Mouse (Mus musculus): Measurements from ENCODE around the gene Fgfr2.
A peak's percentile ranks its signal among the peaks of the same experiment; 100 is the strongest.
"Not testable (repeated sequence)": the region's sequence is repeated elsewhere in the genome, so short reads cannot be mapped to it uniquely, and the experiment has no call there.

The Fgfr2 gene

GRCm38 (mm10) chr7:131411941-131412270 lies 1711.2 kb downstream of the Fgfr2 start:
- Histone ChIP-seq H3K36me3 (ENCODE audit: control insufficient read depth, insufficient read depth, low read length, poor library complexity, severe bottlenecking) (no peaks in the 10 kb centered on the region), H3K27me3 (ENCODE audit: control insufficient read depth, insufficient read depth, low read length, poor library complexity, severe bottlenecking) (no peaks in the 10 kb centered on the region)
- DNase-seq (ENCODE audit: low read depth, low spot score): no peak

- DNase-seq (ENCODE audit: low read depth, low spot score): no peak
- Histone ChIP-seq H3K36me3 (ENCODE audit: control insufficient read depth, insufficient read depth, low read length, poor library complexity, severe bottlenecking) (no peaks in the 10 kb centered on the region), H3K27me3 (ENCODE audit: control insufficient read depth, insufficient read depth, low read length, poor library complexity, severe bottlenecking) (no peaks in the 10 kb centered on the region)
Observed at GRCm38 (mm10) chr7:131411221-131411940, 1711.8 kb downstream of the Fgfr2 start.

GRCm38 (mm10) chr7:131410416-131411058 lies 1712.6 kb downstream of the Fgfr2 start, which contains the start of the genes Ikzf5 and Acadsb:
Gene Ikzf5 (minus strand): TSS chr7:131410521.
Gene Acadsb (plus strand): TSS chr7:131410601.
- H3K27me3 ChIP-seq (ENCODE audit: control insufficient read depth, insufficient read depth, low read length, poor library complexity, severe bottlenecking): no peaks in the 10 kb centered on the region
- no peaks in the 10 kb centered on the region for H3K36me3 ChIP-seq (ENCODE audit: control insufficient read depth, insufficient read depth, low read length, poor library complexity, severe bottlenecking)
- DNase-seq (ENCODE audit: low read depth, low spot score): peak; percentile 98

- Histone ChIP-seq H3K36me3 (ENCODE audit: control insufficient read depth, insufficient read depth, low read length, poor library complexity, severe bottlenecking) (no peaks in the 10 kb centered on the region), H3K27me3 (ENCODE audit: control insufficient read depth, insufficient read depth, low read length, poor library complexity, severe bottlenecking) (no peaks in the 10 kb centered on the region)
- no peak for DNase-seq (ENCODE audit: low read depth, low spot score)
Observed at GRCm38 (mm10) chr7:131409988-131410385, 1713.2 kb downstream of the Fgfr2 start.

- Histone ChIP-seq H3K27me3 (ENCODE audit: control insufficient read depth, insufficient read depth, low read length, poor library complexity, severe bottlenecking) (no peaks in the 10 kb centered on the region), H3K36me3 (ENCODE audit: control insufficient read depth, insufficient read depth, low read length, poor library complexity, severe bottlenecking) (no peaks in the 10 kb centered on the region)
- peak; percentile 13 for DNase-seq (ENCODE audit: low read depth, low spot score)
Observed at GRCm38 (mm10) chr7:131409321-131409987, 1713.7 kb downstream of the Fgfr2 start.

GRCm38 (mm10) chr7:131391761-131392160 lies 1731.4 kb downstream of the Fgfr2 start:
- not testable (repeated sequence) for H3K27me3 ChIP-seq (ENCODE audit: control insufficient read depth, insufficient read depth, low read length, poor library complexity, severe bottlenecking); H3K36me3 ChIP-seq (ENCODE audit: control insufficient read depth, insufficient read depth, low read length, poor library complexity, severe bottlenecking); DNase-seq (ENCODE audit: low read depth, low spot score)

GRCm38 (mm10) chr7:131371880-131372651 lies 1751.1 kb downstream of the Fgfr2 start:
- Histone ChIP-seq H3K36me3 (ENCODE audit: control insufficient read depth, insufficient read depth, low read length, poor library complexity, severe bottlenecking) (no peaks in the 10 kb centered on the region), H3K27me3 (ENCODE audit: control insufficient read depth, insufficient read depth, low read length, poor library complexity, severe bottlenecking) (no peaks in the 10 kb centered on the region)
- peak; percentile 25 for DNase-seq (ENCODE audit: low read depth, low spot score)

- Histone ChIP-seq H3K36me3 (ENCODE audit: control insufficient read depth, insufficient read depth, low read length, poor library complexity, severe bottlenecking) (no peaks in the 10 kb centered on the region), H3K27me3 (ENCODE audit: control insufficient read depth, insufficient read depth, low read length, poor library complexity, severe bottlenecking) (no peaks in the 10 kb centered on the region)
- no peak for DNase-seq (ENCODE audit: low read depth, low spot score)
Observed at GRCm38 (mm10) chr7:131371470-131371860, 1751.7 kb downstream of the Fgfr2 start.

GRCm38 (mm10) chr7:131370648-131371469 lies 1752.3 kb downstream of the Fgfr2 start, which contains the start of gene Pstk:
Gene Pstk (plus strand): TSS chr7:131371141.
- peak; percentile 93 for DNase-seq (ENCODE audit: low read depth, low spot score)
- no peaks in the 10 kb centered on the region for H3K27me3 ChIP-seq (ENCODE audit: control insufficient read depth, insufficient read depth, low read length, poor library complexity, severe bottlenecking)
- no peaks in the 10 kb centered on the region for H3K36me3 ChIP-seq (ENCODE audit: control insufficient read depth, insufficient read depth, low read length, poor library complexity, severe bottlenecking)

- Histone ChIP-seq H3K27me3 (ENCODE audit: control insufficient read depth, insufficient read depth, low read length, poor library complexity, severe bottlenecking) (no peaks in the 10 kb centered on the region), H3K36me3 (ENCODE audit: control insufficient read depth, insufficient read depth, low read length, poor library complexity, severe bottlenecking) (no peaks in the 10 kb centered on the region)
- DNase-seq (ENCODE audit: low read depth, low spot score): no peak
Observed at GRCm38 (mm10) chr7:131364131-131364530, 1759.0 kb downstream of the Fgfr2 start.

- peak; percentile 89 for DNase-seq (ENCODE audit: low read depth, low spot score)
- no peaks in the 10 kb centered on the region for H3K27me3 ChIP-seq (ENCODE audit: control insufficient read depth, insufficient read depth, low read length, poor library complexity, severe bottlenecking)
- H3K36me3 ChIP-seq (ENCODE audit: control insufficient read depth, insufficient read depth, low read length, poor library complexity, severe bottlenecking): no peaks in the 10 kb centered on the region
Observed at GRCm38 (mm10) chr7:131362615-131363300, 1760.4 kb downstream of the Fgfr2 start, which contains the start of gene 2310057M21Rik. Gene 2310057M21Rik (minus strand): TSS chr7:131362759.

GRCm38 (mm10) chr7:131362269-131362614 lies 1760.9 kb downstream of the Fgfr2 start:
- no peak for DNase-seq (ENCODE audit: low read depth, low spot score)
- H3K36me3 ChIP-seq (ENCODE audit: control insufficient read depth, insufficient read depth, low read length, poor library complexity, severe bottlenecking): peaks cover 2% of the 10 kb centered on the region; the same call in 1 of the 2 replicates
- H3K27me3 ChIP-seq (ENCODE audit: control insufficient read depth, insufficient read depth, low read length, poor library complexity, severe bottlenecking): no peaks in the 10 kb centered on the region

GRCm38 (mm10) chr7:131356105-131356504 lies 1767.0 kb downstream of the Fgfr2 start:
- peaks cover 6% of the 10 kb centered on the region; the same call in 1 of the 2 replicates for H3K36me3 ChIP-seq (ENCODE audit: control insufficient read depth, insufficient read depth, low read length, poor library complexity, severe bottlenecking)
- no peak for DNase-seq (ENCODE audit: low read depth, low spot score)
- H3K27me3 ChIP-seq (ENCODE audit: control insufficient read depth, insufficient read depth, low read length, poor library complexity, severe bottlenecking): no peaks in the 10 kb centered on the region
